8 mouse cellular contexts compared by ENCODE assay signal in genomic region chr6:88901471-88901870, GRCm38 (mm10). TPM values are rescaled to one million over a fixed set of nuclear protein-coding genes. Genes with fewer than 3 reads are reported as not detected.
DNase-seq lines count a peak whose midpoint lies in the region; ATAC-seq and TF ChIP-seq lines count a peak whose summit lies in the region.

No protein-coding gene starts in this region.

- peaks cover 41% of the 10 kb centered on the region for H3K4me1 ChIP-seq in embryonic facial prominence, embryonic 12.5 days
- H3K4me1 ChIP-seq in intestine, embryonic 15.5 days (replicated peaks) = peaks cover 41% of the 10 kb centered on the region
- H3K4me1 ChIP-seq in midbrain, embryonic 10.5 days = peaks cover 72% of the 10 kb centered on the region

- H3K27me3 ChIP-seq in embryonic facial prominence, embryonic 12.5 days = no peaks in the 10 kb centered on the region
- no peaks in the 10 kb centered on the region for H3K27me3 ChIP-seq in intestine, embryonic 15.5 days (replicated peaks)
- no peaks in the 10 kb centered on the region for H3K27me3 ChIP-seq in midbrain, embryonic 10.5 days (ENCODE audit: low read depth, poor library complexity, severe bottlenecking)

- WGBS in embryonic facial prominence, embryonic 12.5 days = 12% methylated on average over 5 of the region's 5 CpGs
- 3% methylated on average over 5 of the region's 5 CpGs for WGBS in intestine, embryonic 15.5 days
- WGBS in midbrain, embryonic 10.5 days = 10% methylated on average over 5 of the region's 5 CpGs

- peaks cover 8% of the 10 kb centered on the region for H3K36me3 ChIP-seq in embryonic facial prominence, embryonic 12.5 days
- H3K36me3 ChIP-seq in intestine, embryonic 15.5 days = no peaks in the 10 kb centered on the region
- H3K36me3 ChIP-seq in midbrain, embryonic 10.5 days = peaks cover 13% of the 10 kb centered on the region

- intact Hi-C loops in left cerebral cortex, adult 2 months (cut with DNase I) = no loop called here
- intact Hi-C loops in left cerebral cortex, postnatal 10 days (cut with DNase I) = no loop called here

- H3K9me3 ChIP-seq in embryonic facial prominence, embryonic 12.5 days = no peaks in the 10 kb centered on the region
- no peaks in the 10 kb centered on the region for H3K9me3 ChIP-seq in intestine, embryonic 15.5 days
- H3K9me3 ChIP-seq in midbrain, embryonic 10.5 days (replicated peaks) = no peaks in the 10 kb centered on the region

- TF ChIP-seq CTCF in left cerebral cortex, adult 2 months (IDR thresholded peaks at IDR 0.05) = no peak

- peak overlapping the region; percentile 90 for H3K4me2 ChIP-seq in embryonic facial prominence, embryonic 12.5 days (replicated peaks)
- peak overlapping the region; percentile 84 for H3K4me2 ChIP-seq in intestine, embryonic 15.5 days (replicated peaks)

- H3K9ac ChIP-seq in embryonic facial prominence, embryonic 12.5 days = peak overlapping the region; percentile 87
- peak overlapping the region; percentile 49 for H3K9ac ChIP-seq in intestine, embryonic 15.5 days

- H3K27ac ChIP-seq in left cerebral cortex, adult 2 months = peak overlapping the region; percentile 54
- H3K27ac ChIP-seq in embryonic facial prominence, embryonic 12.5 days = peak overlapping the region; percentile 93; the same call in 1 of the 2 replicates
- H3K27ac ChIP-seq in intestine, embryonic 15.5 days = peak overlapping the region; percentile 75
- peak overlapping the region; percentile 90 for H3K27ac ChIP-seq in midbrain, embryonic 10.5 days (replicated peaks)

- DNase-seq in left cerebral cortex, adult 2 months (ENCODE audit: extremely low spot score in 1 of 2, low spot score in 2 of 2) = no peak
- DNase-seq in left cerebral cortex, postnatal 10 days (ENCODE audit: extremely low spot score in 1 of 2, low spot score in 2 of 2) = no peak
- DNase-seq in midbrain, embryonic 10.5 days (ENCODE audit: low spot score) = no peak
- no peak for DNase-seq in left cerebral cortex, adult 8-10 months (ENCODE audit: low spot score in 2 of 2)
- no peak for DNase-seq in layer of hippocampus, adult 18-20 months (ENCODE audit: low spot score in 2 of 2)
- no peak for DNase-seq in layer of hippocampus, postnatal 25 days (ENCODE audit: extremely low spot score in 1 of 2, low spot score in 1 of 2)

- H3K4me3 ChIP-seq in left cerebral cortex, adult 2 months = peak overlapping the region; percentile 62
- peak overlapping the region; percentile 73 for H3K4me3 ChIP-seq in embryonic facial prominence, embryonic 12.5 days
- peak overlapping the region; percentile 79 for H3K4me3 ChIP-seq in intestine, embryonic 15.5 days (replicated peaks)
- H3K4me3 ChIP-seq in midbrain, embryonic 10.5 days = peak overlapping the region; percentile 90

- ATAC-seq in embryonic facial prominence, embryonic 12.5 days (ENCODE audit: insufficient number of reproducible peaks, insufficient read depth, low FRiP score, low TSS enrichment) = no peak
- peak; percentile 19 for ATAC-seq in intestine, embryonic 15.5 days

RNA-seq across cellular contexts. Expression of gene Tpra1, which starts 0.6 kb away (rescaled TPM):
- 10 to 100 TPM; 50.8 to 53.6 TPM for total RNA-seq in left cerebral cortex, adult 2 months (2021)
- 10 to 100 TPM; 34.2 to 34.9 TPM for total RNA-seq in left cerebral cortex, postnatal 10 days (2021)
- polyA plus RNA-seq in embryonic facial prominence, embryonic 12.5 days (2016; fragmentation: Nextera tagmentation; extraction: Ambion mirVana) = 86.3 and 90.6 TPM in 2 replicates
- polyA plus RNA-seq in intestine, embryonic 15.5 days (2015; fragmentation: Nextera tagmentation; extraction: Ambion mirVana) = 62.2 and 72.1 TPM in 2 replicates
- 56.0 and 57.6 TPM in 2 replicates for polyA plus RNA-seq in midbrain, embryonic 10.5 days (2016; fragmentation: Nextera tagmentation; extraction: Ambion mirVana)
- 10 to 100 TPM; 43.9 to 53.4 (median 47.6) TPM for total RNA-seq in left cerebral cortex, adult 8-10 months (2022)
- total RNA-seq in layer of hippocampus, adult 18-20 months (2021) = 10 to 100 TPM; 38.4 to 46.0 TPM
- 10 to 100 TPM; 35.1 to 45.1 TPM for total RNA-seq in layer of hippocampus, postnatal 25 days (2021)

RNA-seq across cellular contexts. Expression of gene Mcm2, which starts 2.9 kb away (rescaled TPM):
- 1 to 10 TPM; 2.1 to 4.5 TPM for total RNA-seq in left cerebral cortex, adult 2 months (2021)
- 1 to 10 TPM; 6.1 to 6.5 TPM for total RNA-seq in left cerebral cortex, postnatal 10 days (2021)
- 169 and 171 TPM in 2 replicates for polyA plus RNA-seq in embryonic facial prominence, embryonic 12.5 days (2016; fragmentation: Nextera tagmentation; extraction: Ambion mirVana)
- 106 and 107 TPM in 2 replicates for polyA plus RNA-seq in intestine, embryonic 15.5 days (2015; fragmentation: Nextera tagmentation; extraction: Ambion mirVana)
- polyA plus RNA-seq in midbrain, embryonic 10.5 days (2016; fragmentation: Nextera tagmentation; extraction: Ambion mirVana) = 290 and 301 TPM in 2 replicates
- 1 to 10 TPM; 4.0 to 9.0 (median 4.6) TPM for total RNA-seq in left cerebral cortex, adult 8-10 months (2022)
- total RNA-seq in layer of hippocampus, adult 18-20 months (2021) = 1 to 10 TPM; 5.0 to 8.8 TPM
- 1 to 10 TPM; 5.5 to 6.6 TPM for total RNA-seq in layer of hippocampus, postnatal 25 days (2021)

RNA-seq across cellular contexts. Expression of gene Podxl2, which starts 26.6 kb away (rescaled TPM):
- total RNA-seq in left cerebral cortex, adult 2 months (2021) = 100 to 1,000 TPM; 196 to 201 TPM
- 100 to 1,000 TPM; 291 to 304 TPM for total RNA-seq in left cerebral cortex, postnatal 10 days (2021)
- polyA plus RNA-seq in embryonic facial prominence, embryonic 12.5 days (2016; fragmentation: Nextera tagmentation; extraction: Ambion mirVana) = 138 and 153 TPM in 2 replicates
- polyA plus RNA-seq in intestine, embryonic 15.5 days (2015; fragmentation: Nextera tagmentation; extraction: Ambion mirVana) = 49.6 and 52.5 TPM in 2 replicates
- 69.4 and 117 TPM in 2 replicates for polyA plus RNA-seq in midbrain, embryonic 10.5 days (2016; fragmentation: Nextera tagmentation; extraction: Ambion mirVana)
- total RNA-seq in left cerebral cortex, adult 8-10 months (2022) = 100 to 1,000 TPM; 190 to 207 (median 195) TPM
- total RNA-seq in layer of hippocampus, adult 18-20 months (2021) = 100 to 1,000 TPM; 172 to 184 TPM
- total RNA-seq in layer of hippocampus, postnatal 25 days (2021) = 100 to 1,000 TPM; 178 to 179 TPM

RNA-seq across cellular contexts. Expression of gene Abtb1, which starts 59.7 kb away (rescaled TPM):
- 10 to 100 TPM; 39.7 to 40.5 TPM for total RNA-seq in left cerebral cortex, adult 2 months (2021)
- total RNA-seq in left cerebral cortex, postnatal 10 days (2021) = 10 to 100 TPM; 31.2 to 31.3 TPM
- polyA plus RNA-seq in embryonic facial prominence, embryonic 12.5 days (2016; fragmentation: Nextera tagmentation; extraction: Ambion mirVana) = 28.8 and 33.7 TPM in 2 replicates
- polyA plus RNA-seq in intestine, embryonic 15.5 days (2015; fragmentation: Nextera tagmentation; extraction: Ambion mirVana) = 24.2 and 25.0 TPM in 2 replicates
- polyA plus RNA-seq in midbrain, embryonic 10.5 days (2016; fragmentation: Nextera tagmentation; extraction: Ambion mirVana) = 22.5 and 26.3 TPM in 2 replicates
- total RNA-seq in left cerebral cortex, adult 8-10 months (2022) = 10 to 100 TPM; 38.1 to 45.4 (median 43.1) TPM
- total RNA-seq in layer of hippocampus, adult 18-20 months (2021) = 10 to 100 TPM; 32.5 to 35.4 TPM
- total RNA-seq in layer of hippocampus, postnatal 25 days (2021) = 10 to 100 TPM; 32.7 to 34.1 TPM
